Mouse (Mus musculus) limb, embryonic 12.5 days (tissue): ENCODE measurements around the gene Vil1. TPM values are rescaled to one million over a fixed set of nuclear protein-coding genes. Genes with fewer than 3 reads are reported as not detected.
"Not testable (repeated sequence)": the region's sequence is repeated elsewhere in the genome, so short reads cannot be mapped to it uniquely, and the experiment has no call there.

Source experiments
- ATAC-seq: fragments of 200-750 bp; cut with Nextera tagmentation; 2 replicates; pipeline ENCODE4 v1.8.0; 2017; ENCODE audit warnings: low read depth, moderate TSS enrichment; ENCODE audit not compliant: insufficient number of reproducible peaks, insufficient read depth, low FRiP score, low TSS enrichment
- H3K27ac ChIP-seq: fragments of 300-500 bp; sonication (generic); 2 replicates; pipeline ENCODE4 v1.5.1; 2016; ENCODE audit warnings: mild to moderate bottlenecking, moderate library complexity
- H3K27me3 ChIP-seq: fragments of 300-500 bp; sonication (generic); 2 replicates; pipeline ENCODE4 v1.6.1; 2016; ENCODE audit warnings: mild to moderate bottlenecking, moderate library complexity
- H3K36me3 ChIP-seq: fragments of 300-500 bp; sonication (generic); 2 replicates; pipeline ENCODE4 v1.6.1; 2016; ENCODE audit warnings: mild to moderate bottlenecking, moderate library complexity
- H3K4me1 ChIP-seq: fragments of 300-500 bp; sonication (generic); replicated peaks from 2 replicates; pipeline ENCODE4 v1.6.1; 2016
- H3K4me2 ChIP-seq: fragments of 300-500 bp; sonication (generic); 2 replicates; pipeline ENCODE4 v1.6.1; 2016; ENCODE audit warnings: mild to moderate bottlenecking, moderate library complexity
- H3K4me3 ChIP-seq: fragments of 300-500 bp; sonication (generic); replicated peaks from 2 replicates; pipeline ENCODE4 v1.5.1; 2016; ENCODE audit warnings: mild to moderate bottlenecking
- H3K9ac ChIP-seq: fragments of 300-500 bp; sonication (generic); replicated peaks from 2 replicates; pipeline ENCODE4 v1.6.1; 2016; ENCODE audit warnings: mild to moderate bottlenecking, moderate library complexity
- H3K9me3 ChIP-seq: fragments of 300-500 bp; sonication (generic); 2 replicates; pipeline ENCODE4 v1.6.1; 2016; ENCODE audit warnings: mild to moderate bottlenecking, moderate library complexity
- WGBS: fragments of 180-500 bp; shearing (Covaris S2); methylation state at CpG from one replicate; pipeline ENCODE4 v1.1.7; 2016; 5-methylcytosine and 5-hydroxymethylcytosine counted together
- polyA plus RNA-seq: library from polyadenylated mRNA; unstranded; fragments of >200 nt; fragmentation: Nextera tagmentation; extraction: Ambion mirVana; gene quantifications from 2 replicates; pipeline ENCODE4 v1.2.1, GENCODE M21; 2016

The Vil1 gene
- polyA plus RNA-seq, 1 experiment from 2014 or later, result 0.19 TPM

DNA sequence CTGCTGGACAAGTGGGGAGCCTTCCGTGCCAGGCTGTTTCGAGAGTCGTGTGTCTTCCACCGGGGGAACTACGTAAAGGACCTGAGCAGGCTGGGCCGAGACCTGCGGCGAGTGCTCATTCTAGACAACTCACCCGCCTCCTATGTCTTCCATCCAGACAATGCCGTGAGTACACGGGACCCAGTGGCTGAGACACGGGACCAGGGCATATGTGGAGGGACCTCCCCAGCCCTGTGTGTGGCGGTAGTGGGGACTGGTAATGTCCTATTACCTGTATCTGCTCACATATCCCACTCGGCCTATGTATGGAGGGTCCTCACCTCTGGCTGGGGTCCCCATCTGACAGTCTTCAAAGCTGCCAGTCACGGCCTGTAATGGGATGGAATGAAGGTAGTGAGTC is 14.3 kb upstream of the Vil1 start:
- whole genome bisulfite sequencing, result 89% methylated on average over 15 of the region's 15 CpGs
- H3K9ac ChIP-seq, result no peak overlapping the region
- peaks cover 29% of the 10 kb centered on the region for H3K36me3 ChIP-seq
- no peak overlapping the region for H3K4me3 ChIP-seq
- no peaks in the 10 kb centered on the region for H3K9me3 ChIP-seq
- ATAC-seq, result no peak
- no peaks in the 10 kb centered on the region for H3K27me3 ChIP-seq
- no peak overlapping the region for H3K27ac ChIP-seq
- no peak overlapping the region for H3K4me2 ChIP-seq
- H3K4me1 ChIP-seq, result peaks cover 35% of the 10 kb centered on the region

DNA sequence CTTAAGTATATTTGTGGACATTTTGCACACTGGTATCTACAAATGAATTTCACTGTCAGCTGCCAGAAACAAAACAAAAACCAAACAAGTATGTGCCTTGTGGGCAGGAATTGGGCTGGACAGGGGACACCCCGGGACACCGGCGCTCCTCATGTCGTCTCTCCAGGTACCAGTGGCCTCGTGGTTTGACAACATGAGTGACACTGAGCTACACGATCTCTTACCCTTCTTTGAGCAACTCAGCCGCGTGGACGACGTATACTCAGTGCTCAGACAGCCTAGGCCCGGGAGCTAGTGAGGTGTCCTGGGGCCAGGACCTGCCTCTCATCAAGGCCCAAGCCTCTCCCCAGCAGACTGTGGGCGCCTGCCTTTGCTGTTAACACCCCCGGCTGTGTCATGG is 13.9 kb upstream of the Vil1 start:
- no peak for ATAC-seq
- H3K27ac ChIP-seq, result no peak overlapping the region
- H3K27me3 ChIP-seq, result no peaks in the 10 kb centered on the region
- WGBS, result 87% methylated on average over 13 of the region's 13 CpGs
- H3K4me3 ChIP-seq, result no peak overlapping the region
- no peak overlapping the region for H3K9ac ChIP-seq
- peaks cover 31% of the 10 kb centered on the region for H3K4me1 ChIP-seq
- H3K4me2 ChIP-seq, result no peak overlapping the region
- H3K36me3 ChIP-seq, result peaks cover 29% of the 10 kb centered on the region
- no peaks in the 10 kb centered on the region for H3K9me3 ChIP-seq

- 10% methylated on average over 12 of the region's 12 CpGs for WGBS
- Histone ChIP-seq H3K4me2 (peak overlapping the region; percentile 82), H3K4me3 (peak overlapping the region; percentile 42), H3K36me3 (peaks cover 29% of the 10 kb centered on the region), H3K9ac (peak overlapping the region; percentile 61), H3K27ac (peak overlapping the region; percentile 89), H3K4me1 (peaks cover 23% of the 10 kb centered on the region)
- not testable (repeated sequence) for H3K9me3 ChIP-seq, H3K27me3 ChIP-seq, ATAC-seq
These were observed 12.5 kb upstream of the Vil1 start for GRCm38 (mm10) chr1:74396456-74397222.

GRCm38 (mm10) chr1:74397268-74397918 is 11.8 kb upstream of the Vil1 start:
- Histone ChIP-seq H3K36me3 (peaks cover 29% of the 10 kb centered on the region), H3K4me1 (peaks cover 23% of the 10 kb centered on the region), H3K27me3 (no peaks in the 10 kb centered on the region), H3K9me3 (no peaks in the 10 kb centered on the region), H3K4me2 (peak overlapping the region; percentile 82), H3K9ac (peak overlapping the region; percentile 61), H3K4me3 (peak overlapping the region; percentile 42), H3K27ac (peak overlapping the region; percentile 89)
- WGBS, result under 1% methylated on average over 41 of the region's 41 CpGs
- peak; percentile 88 for ATAC-seq

GRCm38 (mm10) chr1:74397919-74398451 is 11.2 kb upstream of the Vil1 start:
- H3K4me1 ChIP-seq, result peaks cover 18% of the 10 kb centered on the region
- peaks cover 29% of the 10 kb centered on the region for H3K36me3 ChIP-seq
- ATAC-seq, result 0 out of 2 replicates have a peak, but pooled peaks have one; percentile 13
- H3K4me2 ChIP-seq, result peak overlapping the region; percentile 82
- peak overlapping the region; percentile 42 for H3K4me3 ChIP-seq
- peak overlapping the region; percentile 89 for H3K27ac ChIP-seq
- peak overlapping the region; percentile 61 for H3K9ac ChIP-seq
- no peaks in the 10 kb centered on the region for H3K9me3 ChIP-seq
- 3% methylated on average over 11 of the region's 11 CpGs for WGBS
- no peaks in the 10 kb centered on the region for H3K27me3 ChIP-seq

DNA sequence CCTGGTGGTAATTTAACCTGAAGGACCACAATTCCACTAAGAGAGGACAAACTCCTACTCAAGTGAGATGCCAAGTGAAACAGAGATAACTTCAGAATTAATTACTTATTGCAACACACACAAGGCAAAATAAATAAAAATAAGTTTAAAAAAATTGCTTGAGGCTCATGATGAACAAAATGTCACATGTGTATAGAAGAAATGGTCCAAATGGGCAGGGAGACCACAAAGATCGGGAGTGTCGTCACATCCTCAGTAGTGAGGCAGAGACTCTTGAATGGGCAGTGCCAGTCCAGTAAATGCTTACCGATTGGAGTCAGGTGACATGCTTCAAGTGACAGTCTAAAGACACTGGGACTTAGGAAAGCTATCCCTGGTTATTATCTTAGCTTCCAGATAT is 8.6 kb upstream of the Vil1 start:
- Histone ChIP-seq H3K4me1 (peaks cover 10% of the 10 kb centered on the region; the same call in 1 of the 2 replicates), H3K36me3 (peaks cover 3% of the 10 kb centered on the region; the same call in 1 of the 2 replicates), H3K4me3 (no peak overlapping the region), H3K9me3 (no peaks in the 10 kb centered on the region), H3K9ac (no peak overlapping the region), H3K4me2 (no peak overlapping the region), H3K27ac (no peak overlapping the region), H3K27me3 (no peaks in the 10 kb centered on the region)
- ATAC-seq, result no peak
- WGBS, result 81% methylated on average over 3 of the region's 3 CpGs

DNA sequence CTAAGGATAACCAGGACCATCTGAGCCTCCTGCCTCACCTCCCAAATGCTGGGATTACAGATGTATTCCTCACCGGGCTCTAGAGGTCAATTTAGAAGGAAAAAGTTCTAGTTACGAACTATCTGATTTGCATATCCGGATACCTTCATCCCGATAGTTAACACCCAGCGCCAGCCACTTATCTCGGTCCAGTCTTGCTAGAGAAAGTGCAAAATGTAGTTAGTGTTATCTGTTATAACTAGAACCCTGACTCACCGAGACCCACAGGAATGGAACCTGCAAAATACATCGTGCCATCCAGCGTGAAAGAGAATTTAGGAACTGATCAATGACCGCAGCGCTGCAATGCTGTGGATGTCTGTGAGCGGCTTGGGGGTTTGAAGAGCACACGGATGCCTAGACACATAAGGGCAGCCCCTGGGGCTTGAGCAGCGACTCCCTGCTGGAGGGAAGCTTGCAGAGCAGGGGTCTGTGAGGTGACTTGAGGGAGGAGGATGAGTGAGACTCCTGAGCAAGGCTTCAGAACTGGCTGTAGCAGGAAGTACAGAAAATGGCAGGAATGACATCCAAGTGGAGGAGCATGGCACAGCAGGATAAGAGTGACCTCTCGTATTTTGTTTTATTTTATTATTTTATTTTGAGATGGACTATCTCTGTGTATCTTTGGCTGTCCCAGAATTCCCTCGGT is 8.0 kb upstream of the Vil1 start:
- no peak overlapping the region for H3K4me3 ChIP-seq
- peaks cover 10% of the 10 kb centered on the region; the same call in 1 of the 2 replicates for H3K4me1 ChIP-seq
- ATAC-seq, result no peak
- H3K27ac ChIP-seq, result no peak overlapping the region
- no peak overlapping the region for H3K9ac ChIP-seq
- H3K9me3 ChIP-seq, result no peaks in the 10 kb centered on the region
- WGBS, result 53% methylated on average over 16 of the region's 16 CpGs
- no peaks in the 10 kb centered on the region for H3K36me3 ChIP-seq
- no peaks in the 10 kb centered on the region for H3K27me3 ChIP-seq
- H3K4me2 ChIP-seq, result no peak overlapping the region

GRCm38 (mm10) chr1:74404206-74404605 is 5.0 kb upstream of the Vil1 start:
- ATAC-seq, result no peak
- no peak overlapping the region for H3K27ac ChIP-seq
- H3K27me3 ChIP-seq, result 0 out of 2 replicates have a peak, but pooled peaks cover 3% of the 10 kb centered on the region
- H3K36me3 ChIP-seq, result no peaks in the 10 kb centered on the region
- peaks cover 10% of the 10 kb centered on the region for H3K4me1 ChIP-seq
- WGBS, result 87% methylated on average over 4 of the region's 4 CpGs
- no peaks in the 10 kb centered on the region for H3K9me3 ChIP-seq
- H3K9ac ChIP-seq, result no peak overlapping the region
- no peak overlapping the region for H3K4me3 ChIP-seq
- no peak overlapping the region for H3K4me2 ChIP-seq

GRCm38 (mm10) chr1:74411753-74412325 is 2.7 kb downstream of the Vil1 start:
- ATAC-seq, result no peak

GRCm38 (mm10) chr1:74412711-74413110 is 3.5 kb downstream of the Vil1 start:
- Histone ChIP-seq H3K4me3 (no peak overlapping the region), H3K9ac (no peak overlapping the region), H3K36me3 (no peaks in the 10 kb centered on the region), H3K27ac (no peak overlapping the region), H3K9me3 (no peaks in the 10 kb centered on the region), H3K27me3 (0 out of 2 replicates have a peak, but pooled peaks cover 5% of the 10 kb centered on the region), H3K4me2 (no peak overlapping the region), H3K4me1 (peaks cover 11% of the 10 kb centered on the region)
- no peak for ATAC-seq
- 83% methylated on average over 8 of the region's 8 CpGs for WGBS

More at GRCm38 (mm10) chr1:74411753-74412325, 2.7 kb downstream of the Vil1 start:
- Histone ChIP-seq H3K4me3 (no peak overlapping the region), H3K27ac (no peak overlapping the region), H3K9ac (no peak overlapping the region), H3K36me3 (no peaks in the 10 kb centered on the region), H3K27me3 (0 out of 2 replicates have a peak, but pooled peaks cover 5% of the 10 kb centered on the region), H3K4me1 (peaks cover 11% of the 10 kb centered on the region), H3K9me3 (no peaks in the 10 kb centered on the region), H3K4me2 (no peak overlapping the region)
- 46% methylated on average over 2 of the region's 2 CpGs for WGBS
